Mouse (Mus musculus) CH12.LX (cell line): ENCODE results near the gene Il1rap. TPM values are rescaled to one million over a fixed set of nuclear protein-coding genes. Genes with fewer than 3 reads are reported as not detected.

Experiments used
- DNase-seq: peaks from one replicate; pipeline ENCODE4 v3.0.0-alpha.2; 2013; ENCODE audit errors: extremely low read depth
- H3K27ac ChIP-seq: 2 replicates; pipeline ENCODE4 v1.5.1; 2012; ENCODE audit warnings: low read depth, mild to moderate bottlenecking, control low read depth, moderate library complexity; ENCODE audit not compliant: insufficient read depth
- H3K27me3 ChIP-seq: replicated peaks from 2 replicates; pipeline ENCODE3; 2012; ENCODE audit warnings: inconsistent platforms
- H3K36me3 ChIP-seq, 2 experiments: replicated peaks in 1 of 2; 2 replicates each; pipeline versions ENCODE3 to v1.6.1; 2012; ENCODE audit warnings: inconsistent platforms in 1 of 2, low read length in 1 of 2, mild to moderate bottlenecking in 1 of 2, mixed read lengths in 1 of 2, moderate library complexity in 1 of 2; ENCODE audit not compliant: control insufficient read depth in 1 of 2, insufficient read depth in 1 of 2
- H3K4me1 ChIP-seq, 2 experiments: 2 replicates each; pipeline ENCODE4 v1.6.1; 2012; ENCODE audit warnings: inconsistent platforms in 1 of 2, moderate library complexity in 1 of 2; ENCODE audit not compliant: insufficient read depth in 2 of 2, control insufficient read depth in 1 of 2
- H3K4me2 ChIP-seq: 2 replicates; pipeline ENCODE4 v1.6.1; 2012; ENCODE audit warnings: low read depth, mild to moderate bottlenecking, control low read depth; ENCODE audit not compliant: poor library complexity, insufficient read depth, severe bottlenecking
- H3K4me3 ChIP-seq, 3 experiments: fragments of 150-350 bp in 1 of 3; sonication (generic) in 1 of 3; replicated peaks in 1 of 3; 2 replicates each; pipeline versions ENCODE3 to v1.5.1; 2011 to 2012; ENCODE audit warnings: low read depth in 2 of 3, low read length in 2 of 3, mild to moderate bottlenecking in 2 of 3, moderate library complexity in 2 of 3, control low read depth in 1 of 3, improper control_type of control experiment in 1 of 3, inconsistent platforms in 1 of 3, mixed read lengths in 1 of 3; ENCODE audit not compliant: poor library complexity in 1 of 3
- H3K79me2 ChIP-seq: replicated peaks from 2 replicates; pipeline ENCODE4 v1.6.1; 2012; ENCODE audit warnings: mild to moderate bottlenecking, moderate library complexity; ENCODE audit not compliant: control insufficient read depth, poor library complexity, insufficient read depth, severe bottlenecking; ENCODE audit errors: extremely low read depth
- H3K9ac ChIP-seq: 2 replicates; pipeline ENCODE4 v1.6.1; 2012; ENCODE audit warnings: low read depth, mild to moderate bottlenecking, control low read depth, moderate library complexity; ENCODE audit not compliant: insufficient read depth
- H3K9me3 ChIP-seq: replicated peaks from 2 replicates; pipeline ENCODE3; 2012; ENCODE audit warnings: low read length, inconsistent platforms, mixed read lengths
- CTCF ChIP-seq, 2 experiments: IDR thresholded peaks in 1 of 2; conservative IDR thresholded peaks in 1 of 2; 2 replicates each; pipeline ENCODE4 v1.5.1; 2011 to 2012; ENCODE audit warnings: low read depth in 2 of 2, low read length in 2 of 2, improper control_type of control experiment in 1 of 2, inconsistent platforms in 1 of 2, mild to moderate bottlenecking in 1 of 2, moderate library complexity in 1 of 2
- ELF1 ChIP-seq: IDR thresholded peaks from 2 replicates; pipeline ENCODE4 v1.6.1; 2014; ENCODE audit warnings: low read depth, mild to moderate bottlenecking, inconsistent platforms, low read length, improper control_type of control experiment
- ETS1 ChIP-seq: conservative IDR thresholded peaks from 2 replicates; pipeline ENCODE4 v1.6.1; 2012; ENCODE audit warnings: low read depth, mild to moderate bottlenecking, inconsistent platforms, low read length, improper control_type of control experiment, moderate library complexity
- GABPA ChIP-seq: IDR thresholded peaks from 2 replicates; pipeline ENCODE4 v1.6.1; 2012; ENCODE audit warnings: low read depth, low read length, improper control_type of control experiment, inconsistent platforms; ENCODE audit not compliant: insufficient replicate concordance
- MEF2A ChIP-seq: IDR thresholded peaks from 2 replicates; pipeline ENCODE4 v1.6.1; 2014; ENCODE audit warnings: low read depth, mild to moderate bottlenecking, inconsistent platforms, low read length, improper control_type of control experiment, borderline replicate concordance
- MXI1 ChIP-seq: IDR thresholded peaks from 2 replicates; pipeline ENCODE4 v1.6.1; 2011; ENCODE audit warnings: mild to moderate bottlenecking, low read depth, low read length, improper control_type of control experiment
- MYC ChIP-seq: IDR thresholded peaks from 2 replicates; pipeline ENCODE4 v1.6.1; 2011; ENCODE audit warnings: low read depth, mild to moderate bottlenecking, improper control_type of control experiment, low read length
- NELFE ChIP-seq: IDR thresholded peaks from 2 replicates; pipeline ENCODE4 v1.6.1; 2011; ENCODE audit warnings: low read depth, low read length, improper control_type of control experiment
- NRF1 ChIP-seq: IDR thresholded peaks from 2 replicates; pipeline ENCODE4 v1.6.1; 2014; ENCODE audit warnings: low read depth, mild to moderate bottlenecking, inconsistent platforms, low read length, improper control_type of control experiment, moderate library complexity
- RCOR1 ChIP-seq: conservative IDR thresholded peaks from 2 replicates; pipeline ENCODE4 v1.6.1; 2012; ENCODE audit warnings: low read depth, mild to moderate bottlenecking, inconsistent platforms, low read length, improper control_type of control experiment
- TBP ChIP-seq: conservative IDR thresholded peaks from 2 replicates; pipeline ENCODE4 v1.6.1; 2011; ENCODE audit warnings: low read depth, low read length, improper control_type of control experiment
- TCF12 ChIP-seq: IDR thresholded peaks from 2 replicates; pipeline ENCODE4 v1.6.1; 2014; ENCODE audit warnings: low read depth, mild to moderate bottlenecking, inconsistent platforms, low read length, improper control_type of control experiment
- UBTF ChIP-seq: IDR thresholded peaks from 2 replicates; pipeline ENCODE4 v1.6.1; 2012; ENCODE audit warnings: low read depth, mild to moderate bottlenecking, inconsistent platforms, low read length, improper control_type of control experiment, moderate library complexity
- USF1 ChIP-seq: IDR thresholded peaks from 2 replicates; pipeline ENCODE4 v1.6.1; 2014; ENCODE audit warnings: low read depth, mild to moderate bottlenecking, inconsistent platforms, low read length, improper control_type of control experiment
- ZKSCAN1 ChIP-seq: IDR thresholded peaks from 2 replicates; pipeline ENCODE4 v1.6.1; 2012; ENCODE audit warnings: low read depth, inconsistent platforms, low read length, improper control_type of control experiment, borderline replicate concordance
- ZMIZ1 ChIP-seq: IDR thresholded peaks from 2 replicates; pipeline ENCODE4 v1.6.1; 2012; ENCODE audit warnings: low read depth, mild to moderate bottlenecking, inconsistent platforms, low read length, improper control_type of control experiment
- ZNF384 ChIP-seq: IDR thresholded peaks from 2 replicates; pipeline ENCODE4 v1.6.1; 2012; ENCODE audit warnings: low read depth, low read length, improper control_type of control experiment, inconsistent platforms
- dilution Hi-C: fragments of 300-500 bp; cut with MboI; formaldehyde crosslinking; loops from 2 replicates; pipeline ENCODE4 v1.14.3; 2020; ENCODE audit warnings: low sequenced_read_pairs; ENCODE audit not compliant: extremely low pct_unique_long_range_greater_than_20kb, extremely low pct_ligation_motif_present
- in situ Hi-C: fragments of 300-500 bp; cut with MboI; formaldehyde crosslinking; loops from 3 replicates; pipeline ENCODE4 v1.14.3; 2019; ENCODE audit warnings: low sequenced_read_pairs, low pct_ligation_motif_present, low pct_unique_long_range_greater_than_20kb, mixed read lengths
- polyA plus RNA-seq: library from polyadenylated mRNA; unstranded; fragments of >175 nt; gene quantifications from 2 replicates; pipeline ENCODE4 v1.2.1, GENCODE M21; 2012; ENCODE audit warnings: low read depth; ENCODE audit not compliant: insufficient read length
- total RNA-seq, 2 experiments: library from RNA; depleted of rRNA; stranded (reverse); fragments of 300-350 nt in 1 of 2; fragments of >200 nt in 1 of 2; gene quantifications; 2 replicates each; pipeline ENCODE4 v1.2.3; 2012 to 2014

The Il1rap gene
- total and polyA plus RNA-seq, 3 experiments = 4.1 to 15.0 (median 9.4) TPM

DNA sequence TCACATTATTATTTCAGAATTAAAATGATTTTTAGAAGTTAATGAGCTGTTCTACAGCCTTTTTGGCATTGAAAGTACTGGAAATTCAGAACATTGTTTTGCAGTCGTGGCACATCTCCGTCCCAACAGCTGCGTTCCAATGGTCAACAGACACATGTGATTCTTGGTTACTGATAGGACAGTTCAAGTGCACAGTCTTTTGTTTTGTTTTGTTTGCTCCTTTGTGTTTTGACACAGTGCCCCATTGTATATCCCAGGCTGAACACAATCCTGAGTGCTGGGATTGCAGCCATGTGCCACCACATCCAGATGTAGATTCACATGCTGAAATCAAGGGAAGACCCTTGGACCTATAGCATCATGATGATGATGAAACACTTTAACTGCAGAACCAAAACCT lies 129.4 kb downstream of the Il1rap start:
- H3K79me2 ChIP-seq = no peaks in the 10 kb centered on the region
- dilution Hi-C loops = no loop called here
- no peaks in the 10 kb centered on the region for H3K9me3 ChIP-seq
- no peaks in the 10 kb centered on the region for H3K27me3 ChIP-seq
- peaks cover 0 to 3% of the 10 kb centered on the region in 2 experiments for H3K36me3 ChIP-seq
- H3K4me2 ChIP-seq = no peak overlapping the region
- H3K4me1 ChIP-seq = no peaks in the 10 kb centered on the region
- TF ChIP-seq MEF2A (no peak), CTCF (conservative IDR thresholded peaks at IDR 0.05 in 1 of 2, IDR thresholded peaks at IDR 0.05 in 1 of 2; ENCODE audit: low read depth in 2 of 2, low read length in 2 of 2) (no peak), NRF1 (no peak), RCOR1 (no peak), ZKSCAN1 (no peak), TCF12 (no peak), ZMIZ1 (no peak), ETS1 (no peak), GABPA (no peak), USF1 (no peak), NELFE (no peak), ZNF384 (no peak), ELF1 (no peak), MXI1 (no peak)
- no peak overlapping the region for H3K9ac ChIP-seq
- no peak overlapping the region for H3K4me3 ChIP-seq
- no peak overlapping the region for H3K27ac ChIP-seq
- in situ Hi-C loops = no loop called here
- DNase-seq = no peak

DNA sequence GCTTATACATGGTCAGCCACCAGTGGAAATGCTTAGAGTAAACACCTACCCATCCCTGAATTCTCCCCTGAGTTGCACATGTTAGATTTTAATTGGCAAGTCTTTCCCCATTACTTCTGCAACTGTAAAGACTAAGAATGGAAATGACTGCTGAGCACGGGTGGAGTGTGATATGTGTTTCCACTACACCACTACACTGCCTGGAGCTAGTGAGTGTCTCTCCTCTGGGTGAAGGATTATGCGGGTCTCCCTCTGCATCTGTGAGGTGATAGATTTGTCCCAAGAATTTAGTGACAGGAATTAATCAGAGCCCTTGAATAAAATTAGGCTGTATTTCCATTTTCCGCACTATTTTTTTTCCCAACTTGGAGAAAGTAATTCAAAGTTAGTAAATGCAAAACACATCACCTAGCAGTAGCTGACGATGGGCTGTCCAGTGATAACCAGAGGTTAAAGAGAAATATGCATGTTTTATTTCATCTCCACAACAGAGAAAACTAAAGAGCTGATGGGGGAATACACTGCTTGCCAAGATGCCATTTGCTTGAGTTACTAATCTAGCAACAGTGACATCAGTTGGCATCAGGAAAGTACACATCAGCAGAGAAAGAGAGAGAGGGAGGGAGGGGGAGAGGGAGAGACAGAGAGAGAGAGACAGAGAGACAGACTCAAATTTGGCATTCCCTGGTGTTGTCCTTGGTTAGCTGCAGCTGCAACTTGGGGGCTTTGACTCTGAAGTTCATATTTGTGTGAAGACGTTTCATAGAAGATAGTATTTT lies 132.2 kb downstream of the Il1rap start:
- no peak for DNase-seq
- dilution Hi-C loops = no loop called here
- no peaks in the 10 kb centered on the region for H3K79me2 ChIP-seq

More for the DNA sequence above, 132.2 kb downstream of the Il1rap start:
- Histone ChIP-seq H3K4me2 (no peak overlapping the region), H3K9ac (no peak overlapping the region), H3K36me3 (peaks cover 0 to 3% of the 10 kb centered on the region in 2 experiments), H3K9me3 (no peaks in the 10 kb centered on the region), H3K4me1 (no peaks in the 10 kb centered on the region), H3K27ac (no peak overlapping the region), H3K27me3 (no peaks in the 10 kb centered on the region), H3K4me3 (no peak overlapping the region)
- no peak for TF ChIP-seq ZKSCAN1
- TF ChIP-seq MYC = no peak
- TF ChIP-seq TCF12 = no peak
- no peak for TF ChIP-seq NELFE
- no peak for TF ChIP-seq UBTF
- no peak for TF ChIP-seq TBP
- in situ Hi-C loops = no loop called here
